Mouse (Mus musculus): Measurements from ENCODE around the gene Mxra8. TPM values are rescaled to one million over a fixed set of nuclear protein-coding genes. Genes with fewer than 3 reads are reported as not detected.
A peak's percentile ranks its signal among the peaks of the same experiment; 100 is the strongest.

The Mxra8 gene
- polyA plus RNA-seq, 1 experiment from 2014 or later, result 37.6 TPM

GRCm38 (mm10) chr4:155821025-155821424 lies 18.5 kb upstream of the Mxra8 start:
- WGBS, result 83% methylated on average over 7 of the region's 7 CpGs
- H3K27ac ChIP-seq, result no peak overlapping the region
- peaks cover 100% of the 10 kb centered on the region for H3K36me3 ChIP-seq (replicated peaks)
- H3K9me3 ChIP-seq, result no peaks in the 10 kb centered on the region
- no peak overlapping the region for H3K4me3 ChIP-seq
- no peaks in the 10 kb centered on the region for H3K27me3 ChIP-seq (ENCODE audit: poor library complexity, severe bottlenecking)
- no peak for DNase-seq (ENCODE audit: extremely low spot score, low spot score)
- H3K4me1 ChIP-seq, result no peaks in the 10 kb centered on the region

- peaks cover 100% of the 10 kb centered on the region for H3K36me3 ChIP-seq (replicated peaks)
- H3K27ac ChIP-seq, result no peak overlapping the region
- H3K4me3 ChIP-seq, result no peak overlapping the region
- 96% methylated on average over 16 of the region's 16 CpGs for WGBS
- no peaks in the 10 kb centered on the region for H3K4me1 ChIP-seq
- no peak for DNase-seq (ENCODE audit: extremely low spot score, low spot score)
- H3K9me3 ChIP-seq, result no peaks in the 10 kb centered on the region
- H3K27me3 ChIP-seq (ENCODE audit: poor library complexity, severe bottlenecking), result no peaks in the 10 kb centered on the region
These were observed 16.0 kb upstream of the Mxra8 start for GRCm38 (mm10) chr4:155823443-155823842.

- H3K27ac ChIP-seq, result no peak overlapping the region
- peaks cover 67% of the 10 kb centered on the region for H3K36me3 ChIP-seq (replicated peaks)
- H3K9me3 ChIP-seq, result no peaks in the 10 kb centered on the region
- no peak overlapping the region; the same call in 1 of the 2 replicates for H3K4me3 ChIP-seq
- no peak for DNase-seq (ENCODE audit: extremely low spot score, low spot score)
- 94% methylated on average over 4 of the region's 4 CpGs for WGBS
- peaks cover 29% of the 10 kb centered on the region for H3K4me1 ChIP-seq
- no peaks in the 10 kb centered on the region for H3K27me3 ChIP-seq (ENCODE audit: poor library complexity, severe bottlenecking)
These were observed 9.6 kb upstream of the Mxra8 start for GRCm38 (mm10) chr4:155829866-155830265.

- Histone ChIP-seq H3K9me3 (no peaks in the 10 kb centered on the region), H3K27ac (no peak overlapping the region), H3K4me1 (peaks cover 29% of the 10 kb centered on the region), H3K4me3 (peak overlapping the region; percentile 81), H3K36me3 (replicated peaks) (peaks cover 59% of the 10 kb centered on the region), H3K27me3 (ENCODE audit: poor library complexity, severe bottlenecking) (no peaks in the 10 kb centered on the region)
- DNase-seq (ENCODE audit: extremely low spot score, low spot score), result no peak
- WGBS, result 56% methylated on average over 8 of the region's 8 CpGs
These were observed 8.9 kb upstream of the Mxra8 start for GRCm38 (mm10) chr4:155830596-155830995.

GRCm38 (mm10) chr4:155831205-155831766 lies 8.2 kb upstream of the Mxra8 start, which contains the start of gene Aurkaip1:
Gene Aurkaip1, plus strand, starts transcription at chr4:155831272.
- Histone ChIP-seq H3K36me3 (replicated peaks) (peaks cover 52% of the 10 kb centered on the region), H3K4me3 (peak within 1 kb of the TSS; percentile 81), H3K4me1 (peaks cover 29% of the 10 kb centered on the region), H3K27me3 (ENCODE audit: poor library complexity, severe bottlenecking) (no peaks in the 10 kb centered on the region), H3K9me3 (no peaks in the 10 kb centered on the region), H3K27ac (peak within 1 kb of the TSS; percentile 89)
- peak; percentile 98 for DNase-seq (ENCODE audit: extremely low spot score, low spot score)
- whole genome bisulfite sequencing, result under 1% methylated on average over 49 of the region's 49 CpGs

- peaks cover 29% of the 10 kb centered on the region for H3K4me1 ChIP-seq
- H3K27ac ChIP-seq, result peak overlapping the region; percentile 89
- no peaks in the 10 kb centered on the region; the same call in 1 of the 2 replicates for H3K9me3 ChIP-seq
- 2% methylated on average over 25 of the region's 25 CpGs for WGBS
- peak overlapping the region; percentile 81 for H3K4me3 ChIP-seq
- peaks cover 47% of the 10 kb centered on the region for H3K36me3 ChIP-seq (replicated peaks)
- no peaks in the 10 kb centered on the region for H3K27me3 ChIP-seq (ENCODE audit: poor library complexity, severe bottlenecking)
- no peak for DNase-seq (ENCODE audit: extremely low spot score, low spot score)
These were observed 7.6 kb upstream of the Mxra8 start for GRCm38 (mm10) chr4:155831831-155832230.

- H3K36me3 ChIP-seq (replicated peaks), result peaks cover 42% of the 10 kb centered on the region
- H3K9me3 ChIP-seq, result no peaks in the 10 kb centered on the region; the same call in 1 of the 2 replicates
- peak overlapping the region; percentile 81 for H3K4me3 ChIP-seq
- no peak for DNase-seq (ENCODE audit: extremely low spot score, low spot score)
- WGBS, result 58% methylated on average over 10 of the region's 10 CpGs
- H3K4me1 ChIP-seq, result peaks cover 29% of the 10 kb centered on the region
- peak overlapping the region; percentile 89 for H3K27ac ChIP-seq
- no peaks in the 10 kb centered on the region for H3K27me3 ChIP-seq (ENCODE audit: poor library complexity, severe bottlenecking)
These were observed 7.2 kb upstream of the Mxra8 start for GRCm38 (mm10) chr4:155832321-155832720.

- Histone ChIP-seq H3K4me3 (peak overlapping the region; percentile 25; the same call in 1 of the 2 replicates), H3K4me1 (peaks cover 36% of the 10 kb centered on the region), H3K27ac (no peak overlapping the region), H3K9me3 (no peaks in the 10 kb centered on the region; the same call in 1 of the 2 replicates), H3K36me3 (replicated peaks) (peaks cover 33% of the 10 kb centered on the region), H3K27me3 (ENCODE audit: poor library complexity, severe bottlenecking) (no peaks in the 10 kb centered on the region)
- no peak for DNase-seq (ENCODE audit: extremely low spot score, low spot score)
- 91% methylated on average over 4 of the region's 4 CpGs for WGBS
These were observed 6.2 kb upstream of the Mxra8 start for GRCm38 (mm10) chr4:155833234-155833633.

- Histone ChIP-seq H3K27ac (no peak overlapping the region), H3K4me1 (peaks cover 40% of the 10 kb centered on the region), H3K27me3 (ENCODE audit: poor library complexity, severe bottlenecking) (no peaks in the 10 kb centered on the region), H3K9me3 (no peaks in the 10 kb centered on the region; the same call in 1 of the 2 replicates), H3K4me3 (peak overlapping the region; percentile 25), H3K36me3 (replicated peaks) (peaks cover 28% of the 10 kb centered on the region)
- DNase-seq (ENCODE audit: extremely low spot score, low spot score), result peak; percentile 65
- WGBS, result 49% methylated on average over 2 of the region's 2 CpGs
These were observed 5.6 kb upstream of the Mxra8 start for GRCm38 (mm10) chr4:155833836-155834235.

GRCm38 (mm10) chr4:155837404-155838010 lies 2.0 kb upstream of the Mxra8 start:
- H3K9me3 ChIP-seq, result no peaks in the 10 kb centered on the region; the same call in 1 of the 2 replicates
- H3K4me1 ChIP-seq, result peaks cover 59% of the 10 kb centered on the region
- no peak for DNase-seq (ENCODE audit: extremely low spot score, low spot score)
- peaks cover 26% of the 10 kb centered on the region for H3K27me3 ChIP-seq (ENCODE audit: poor library complexity, severe bottlenecking)
- peaks cover 27% of the 10 kb centered on the region for H3K36me3 ChIP-seq (replicated peaks)
- H3K27ac ChIP-seq, result no peak overlapping the region
- WGBS, result 86% methylated on average over 11 of the region's 11 CpGs
- no peak overlapping the region for H3K4me3 ChIP-seq

GRCm38 (mm10) chr4:155838187-155839153 lies 1.0 kb upstream of the Mxra8 start:
- 61% methylated on average over 8 of the region's 8 CpGs for WGBS
- Histone ChIP-seq H3K36me3 (replicated peaks) (peaks cover 27% of the 10 kb centered on the region), H3K27ac (peak overlapping the region; percentile 85; the same call in 1 of the 2 replicates), H3K4me3 (no peak overlapping the region; the same call in 1 of the 2 replicates), H3K27me3 (ENCODE audit: poor library complexity, severe bottlenecking) (peaks cover 30% of the 10 kb centered on the region), H3K9me3 (no peaks in the 10 kb centered on the region; the same call in 1 of the 2 replicates), H3K4me1 (peaks cover 50% of the 10 kb centered on the region)
- no peak for DNase-seq (ENCODE audit: extremely low spot score, low spot score)

Data from forebrain, embryonic 10.5 days (tissue).